Mouse (Mus musculus): ENCODE measurements around the gene Rsph9.
A peak's percentile ranks its signal among the peaks of the same experiment; 100 is the strongest.

Gene Rsph9

GRCm38 (mm10) chr17:46102608-46103159 lies 41.3 kb downstream of the Rsph9 start:
- Histone ChIP-seq H3K4me3 (replicated peaks; ENCODE audit: low read length) (no peak overlapping the region), H3K9me3 (ENCODE audit: low read length) (no peaks in the 10 kb centered on the region), H3K4me1 (replicated peaks; ENCODE audit: low read depth, low read length) (peaks cover 10% of the 10 kb centered on the region), H3K27me3 (ENCODE audit: insufficient read depth, low read length) (peaks cover 19% of the 10 kb centered on the region), H3K36me3 (ENCODE audit: insufficient read depth, low read length) (no peaks in the 10 kb centered on the region)
- TF ChIP-seq NANOG (IDR thresholded peaks at IDR 0.05; ENCODE audit: borderline replicate concordance, low read length) = no peak
- TF ChIP-seq POU5F1 (IDR thresholded peaks at IDR 0.05; ENCODE audit: borderline replicate concordance, low read length) = no peak
- no peak for TF ChIP-seq CTCF (conservative IDR thresholded peaks at IDR 0.05; ENCODE audit: low read length)

DNA sequence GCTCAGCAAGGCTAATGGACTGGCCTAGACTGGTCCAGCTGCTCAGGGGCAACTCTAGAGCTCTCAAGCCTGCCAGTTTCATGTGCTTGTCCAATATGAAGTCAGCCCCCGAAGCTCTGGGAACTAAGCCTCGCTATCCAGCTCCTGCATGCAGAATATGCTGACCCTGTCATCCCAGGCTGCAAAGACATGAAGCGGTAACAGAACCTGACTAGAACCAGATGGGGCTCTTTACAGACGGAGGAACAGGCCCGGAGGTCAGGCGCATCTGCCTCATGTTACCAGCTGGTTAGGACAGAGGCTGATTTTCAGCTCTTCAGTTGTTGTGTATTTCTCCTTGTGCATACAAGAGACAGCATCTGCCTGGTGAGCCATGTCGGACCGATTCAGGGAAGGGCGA lies 42.1 kb downstream of the Rsph9 start:
- H3K27me3 ChIP-seq (ENCODE audit: insufficient read depth, low read length) = peaks cover 19% of the 10 kb centered on the region
- TF ChIP-seq POU5F1 (IDR thresholded peaks at IDR 0.05; ENCODE audit: borderline replicate concordance, low read length) (no peak), CTCF (conservative IDR thresholded peaks at IDR 0.05; ENCODE audit: low read length) (0 out of 2 replicates have a peak, but pooled peaks have one; percentile 2)
- H3K36me3 ChIP-seq (ENCODE audit: insufficient read depth, low read length) = no peaks in the 10 kb centered on the region

GRCm38 (mm10) chr17:46098525-46098924 lies 45.5 kb downstream of the Rsph9 start:
- Histone ChIP-seq H3K4me3 (replicated peaks; ENCODE audit: low read length) (no peak overlapping the region), H3K9me3 (ENCODE audit: low read length) (no peaks in the 10 kb centered on the region), H3K4me1 (replicated peaks; ENCODE audit: low read depth, low read length) (no peaks in the 10 kb centered on the region), H3K27me3 (ENCODE audit: insufficient read depth, low read length) (peaks cover 18% of the 10 kb centered on the region), H3K36me3 (ENCODE audit: insufficient read depth, low read length) (no peaks in the 10 kb centered on the region)
- no peak for TF ChIP-seq POU5F1 (IDR thresholded peaks at IDR 0.05; ENCODE audit: borderline replicate concordance, low read length)
- no peak for TF ChIP-seq CTCF (conservative IDR thresholded peaks at IDR 0.05; ENCODE audit: low read length)
- TF ChIP-seq NANOG (IDR thresholded peaks at IDR 0.05; ENCODE audit: borderline replicate concordance, low read length) = no peak

More for the DNA sequence above, 42.1 kb downstream of the Rsph9 start:
- Histone ChIP-seq H3K4me3 (replicated peaks; ENCODE audit: low read length) (no peak overlapping the region), H3K4me1 (replicated peaks; ENCODE audit: low read depth, low read length) (peaks cover 10% of the 10 kb centered on the region), H3K9me3 (ENCODE audit: low read length) (no peaks in the 10 kb centered on the region)

DNA sequence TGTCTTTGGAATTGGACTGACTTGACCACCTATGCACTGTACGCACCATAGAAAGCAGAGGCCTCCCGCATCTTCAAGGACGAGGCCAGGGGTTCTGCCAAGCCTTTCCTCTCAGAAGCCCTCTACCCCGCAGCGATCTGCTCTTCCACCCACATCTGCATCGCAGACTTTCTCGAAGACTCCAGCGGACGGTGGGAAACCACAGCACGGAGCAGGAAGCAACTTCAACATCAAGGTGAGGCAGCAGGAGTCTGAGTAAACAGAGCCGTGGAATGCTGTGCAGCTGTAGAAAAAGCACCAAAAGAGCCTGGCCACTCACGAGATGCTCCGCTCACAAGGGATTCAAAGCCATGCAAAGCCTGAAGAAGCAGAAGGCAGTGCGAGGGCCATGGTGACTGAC lies 52.1 kb downstream of the Rsph9 start:
- H3K4me3 ChIP-seq (replicated peaks; ENCODE audit: low read length) = no peak overlapping the region
- H3K9me3 ChIP-seq (ENCODE audit: low read length) = no peaks in the 10 kb centered on the region
- H3K4me1 ChIP-seq (replicated peaks; ENCODE audit: low read depth, low read length) = peaks cover 14% of the 10 kb centered on the region
- peaks cover 22% of the 10 kb centered on the region for H3K27me3 ChIP-seq (ENCODE audit: insufficient read depth, low read length)
- H3K36me3 ChIP-seq (ENCODE audit: insufficient read depth, low read length) = no peaks in the 10 kb centered on the region
- TF ChIP-seq NANOG (IDR thresholded peaks at IDR 0.05; ENCODE audit: borderline replicate concordance, low read length) (no peak), POU5F1 (IDR thresholded peaks at IDR 0.05; ENCODE audit: borderline replicate concordance, low read length) (no peak)

- no peak for TF ChIP-seq POU5F1 (IDR thresholded peaks at IDR 0.05; ENCODE audit: borderline replicate concordance, low read length)
- no peak for TF ChIP-seq CTCF (conservative IDR thresholded peaks at IDR 0.05; ENCODE audit: low read length)
- no peak for TF ChIP-seq NANOG (IDR thresholded peaks at IDR 0.05; ENCODE audit: borderline replicate concordance, low read length)
- peaks cover 19% of the 10 kb centered on the region for H3K4me1 ChIP-seq (replicated peaks; ENCODE audit: low read depth, low read length)
- no peaks in the 10 kb centered on the region for H3K9me3 ChIP-seq (ENCODE audit: low read length)
- peaks cover 22% of the 10 kb centered on the region for H3K27me3 ChIP-seq (ENCODE audit: insufficient read depth, low read length)
- no peaks in the 10 kb centered on the region for H3K36me3 ChIP-seq (ENCODE audit: insufficient read depth, low read length)
- no peak overlapping the region for H3K4me3 ChIP-seq (replicated peaks; ENCODE audit: low read length)
Observed at GRCm38 (mm10) chr17:46091351-46091750, 52.7 kb downstream of the Rsph9 start.

DNA sequence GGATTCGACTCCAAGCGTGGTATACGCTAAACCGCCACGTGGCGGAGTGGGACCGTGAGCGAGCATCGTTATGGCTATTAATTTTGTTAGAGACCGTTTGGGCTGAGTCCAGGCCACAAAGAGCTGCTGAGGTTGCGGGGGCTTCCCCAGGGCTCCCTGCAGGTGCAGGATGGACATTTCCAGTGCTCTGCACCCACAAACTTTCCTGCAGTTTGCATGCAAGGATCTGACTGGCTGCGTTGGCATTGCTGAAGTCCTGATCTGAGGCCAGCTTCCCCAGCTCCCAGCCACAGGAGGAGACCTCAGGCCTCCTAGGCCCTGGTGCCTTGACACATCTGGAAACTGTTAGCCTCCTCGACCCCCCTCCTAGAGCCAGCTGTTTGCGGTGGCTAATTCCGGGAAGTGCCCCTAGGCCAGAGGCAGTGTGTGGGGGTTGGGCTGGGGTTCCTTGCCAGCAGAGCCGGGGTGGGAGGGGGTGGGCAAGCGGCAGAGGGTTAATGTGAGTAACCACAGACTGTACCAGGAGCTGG lies 57.6 kb downstream of the Rsph9 start:
- Histone ChIP-seq H3K36me3 (ENCODE audit: insufficient read depth, low read length) (no peaks in the 10 kb centered on the region), H3K4me3 (replicated peaks; ENCODE audit: low read length) (no peak overlapping the region), H3K4me1 (replicated peaks; ENCODE audit: low read depth, low read length) (peaks cover 52% of the 10 kb centered on the region), H3K27me3 (ENCODE audit: insufficient read depth, low read length) (peaks cover 22% of the 10 kb centered on the region), H3K9me3 (ENCODE audit: low read length) (no peaks in the 10 kb centered on the region)
- TF ChIP-seq CTCF (conservative IDR thresholded peaks at IDR 0.05; ENCODE audit: low read length) (no peak), NANOG (IDR thresholded peaks at IDR 0.05; ENCODE audit: borderline replicate concordance, low read length) (no peak), POU5F1 (IDR thresholded peaks at IDR 0.05; ENCODE audit: borderline replicate concordance, low read length) (no peak)

- TF ChIP-seq NANOG (IDR thresholded peaks at IDR 0.05; ENCODE audit: borderline replicate concordance, low read length) (no peak), POU5F1 (IDR thresholded peaks at IDR 0.05; ENCODE audit: borderline replicate concordance, low read length) (no peak), CTCF (conservative IDR thresholded peaks at IDR 0.05; ENCODE audit: low read length) (no peak)
- Histone ChIP-seq H3K36me3 (ENCODE audit: insufficient read depth, low read length) (no peaks in the 10 kb centered on the region), H3K9me3 (ENCODE audit: low read length) (peaks cover 1% of the 10 kb centered on the region), H3K27me3 (ENCODE audit: insufficient read depth, low read length) (peaks cover 21% of the 10 kb centered on the region), H3K4me1 (replicated peaks; ENCODE audit: low read depth, low read length) (peaks cover 69% of the 10 kb centered on the region), H3K4me3 (replicated peaks; ENCODE audit: low read length) (peak overlapping the region; percentile 71)
Observed at GRCm38 (mm10) chr17:46084091-46084501, 59.9 kb downstream of the Rsph9 start.

GRCm38 (mm10) chr17:46083381-46083780 lies 60.6 kb downstream of the Rsph9 start:
- H3K9me3 ChIP-seq (ENCODE audit: low read length) = peaks cover 6% of the 10 kb centered on the region
- TF ChIP-seq CTCF (conservative IDR thresholded peaks at IDR 0.05; ENCODE audit: low read length) (no peak), NANOG (IDR thresholded peaks at IDR 0.05; ENCODE audit: borderline replicate concordance, low read length) (0 out of 2 replicates have a peak, but pooled peaks have one; percentile 11)
- no peak overlapping the region for H3K4me3 ChIP-seq (replicated peaks; ENCODE audit: low read length)
- H3K36me3 ChIP-seq (ENCODE audit: insufficient read depth, low read length) = no peaks in the 10 kb centered on the region
- H3K27me3 ChIP-seq (ENCODE audit: insufficient read depth, low read length) = peaks cover 15% of the 10 kb centered on the region
- H3K4me1 ChIP-seq (replicated peaks; ENCODE audit: low read depth, low read length) = peaks cover 69% of the 10 kb centered on the region

- Histone ChIP-seq H3K36me3 (ENCODE audit: insufficient read depth, low read length) (no peaks in the 10 kb centered on the region), H3K27me3 (ENCODE audit: insufficient read depth, low read length) (peaks cover 10% of the 10 kb centered on the region; the same call in 1 of the 2 replicates), H3K4me1 (replicated peaks; ENCODE audit: low read depth, low read length) (peaks cover 62% of the 10 kb centered on the region), H3K9me3 (ENCODE audit: low read length) (peaks cover 6% of the 10 kb centered on the region), H3K4me3 (replicated peaks; ENCODE audit: low read length) (peak overlapping the region; percentile 41)
- no peak for TF ChIP-seq NANOG (IDR thresholded peaks at IDR 0.05; ENCODE audit: borderline replicate concordance, low read length)
- no peak for TF ChIP-seq POU5F1 (IDR thresholded peaks at IDR 0.05; ENCODE audit: borderline replicate concordance, low read length)
- no peak for TF ChIP-seq CTCF (conservative IDR thresholded peaks at IDR 0.05; ENCODE audit: low read length)
Observed at GRCm38 (mm10) chr17:46081657-46082056, 62.4 kb downstream of the Rsph9 start.

Data from E14TG2a.4 (cell line).